Mouse (Mus musculus): Measurements from ENCODE around the gene Helq. TPM values are rescaled to one million over a fixed set of nuclear protein-coding genes. Genes with fewer than 3 reads are reported as not detected.

The Helq gene
- total RNA-seq, 1 experiment = 30.1 TPM

GRCm38 (mm10) chr5:100822826-100823225 is 24.4 kb upstream of the Helq start:
- Histone ChIP-seq H3K9me3 (ENCODE audit: control insufficient read depth, insufficient read depth, low read depth, low read length) (no peaks in the 10 kb centered on the region), H3K9ac (ENCODE audit: insufficient read depth, low read depth, low read length, poor library complexity, severe bottlenecking) (no peak overlapping the region), H3K4me1 (ENCODE audit: control insufficient read depth in 2 of 2, insufficient read depth in 2 of 2, low read length in 2 of 2, poor library complexity in 1 of 2) (peaks cover 0 to 5% of the 10 kb centered on the region in 2 experiments; a peak in 1 of 4 replicates), H3K4me3 (ENCODE audit: insufficient read depth in 1 of 2, low read depth in 1 of 2, low read length in 2 of 2, poor library complexity in 1 of 2, severe bottlenecking in 1 of 2) (no peak overlapping the region), H3K27ac (ENCODE audit: insufficient read depth, low read depth, low read length, poor library complexity, severe bottlenecking) (no peak overlapping the region), H3K36me3 (ENCODE audit: control insufficient read depth, insufficient read depth, low read length, poor library complexity, severe bottlenecking) (peaks cover 3% of the 10 kb centered on the region; the same call in 1 of the 2 replicates)
- TF ChIP-seq HCFC1 (IDR thresholded peaks at IDR 0.05; ENCODE audit: borderline replicate concordance, insufficient read depth, low read length) (no peak), MAFK (IDR thresholded peaks at IDR 0.05; ENCODE audit: insufficient read depth, low read depth, low read length) (no peak), CHD2 (IDR thresholded peaks at IDR 0.05; ENCODE audit: low read depth, low read length) (no peak), ZNF384 (IDR thresholded peaks at IDR 0.05; ENCODE audit: low read depth, low read length) (no peak), ZC3H11A (IDR thresholded peaks at IDR 0.05; ENCODE audit: borderline replicate concordance, low read depth, low read length) (no peak)
- DNase-seq (ENCODE audit: low read depth, low spot score) = no peak
- in situ Hi-C loops (cut with MboI; ENCODE audit: low sequenced_read_pairs in 2 of 2, unreplicated experiment in 2 of 2) = loop anchor here (5.0 to 10.0 kb wide), 2 partner anchors 89 to 92 kb away; no protein-coding TSS in a partner anchor

- no peak for TF ChIP-seq CHD2 (IDR thresholded peaks at IDR 0.05; ENCODE audit: low read depth, low read length)
- TF ChIP-seq ZC3H11A (IDR thresholded peaks at IDR 0.05; ENCODE audit: borderline replicate concordance, low read depth, low read length) = no peak
- TF ChIP-seq MAFK (IDR thresholded peaks at IDR 0.05; ENCODE audit: insufficient read depth, low read depth, low read length) = no peak
- no peak for TF ChIP-seq HCFC1 (IDR thresholded peaks at IDR 0.05; ENCODE audit: borderline replicate concordance, insufficient read depth, low read length)
- TF ChIP-seq ZNF384 (IDR thresholded peaks at IDR 0.05; ENCODE audit: low read depth, low read length) = no peak
- peaks cover 0 to 5% of the 10 kb centered on the region in 2 experiments; a peak in 1 of 4 replicates for H3K4me1 ChIP-seq (ENCODE audit: control insufficient read depth in 2 of 2, insufficient read depth in 2 of 2, low read length in 2 of 2, poor library complexity in 1 of 2)
- no peaks in the 10 kb centered on the region for H3K9me3 ChIP-seq (ENCODE audit: control insufficient read depth, insufficient read depth, low read depth, low read length)
- H3K9ac ChIP-seq (ENCODE audit: insufficient read depth, low read depth, low read length, poor library complexity, severe bottlenecking) = no peak overlapping the region
- in situ Hi-C loops (cut with MboI; ENCODE audit: low sequenced_read_pairs in 2 of 2, unreplicated experiment in 2 of 2) = loop anchor here (5.0 to 10.0 kb wide), 2 partner anchors 91 to 93 kb away; no protein-coding TSS in a partner anchor
- peaks cover 3% of the 10 kb centered on the region; the same call in 1 of the 2 replicates for H3K36me3 ChIP-seq (ENCODE audit: control insufficient read depth, insufficient read depth, low read length, poor library complexity, severe bottlenecking)
- H3K4me3 ChIP-seq (ENCODE audit: insufficient read depth in 1 of 2, low read depth in 1 of 2, low read length in 2 of 2, poor library complexity in 1 of 2, severe bottlenecking in 1 of 2) = peak overlapping the region in 1 of 2 experiments; percentile 98; a peak in 2 of 4 replicates
- DNase-seq (ENCODE audit: low read depth, low spot score) = no peak
- no peak overlapping the region for H3K27ac ChIP-seq (ENCODE audit: insufficient read depth, low read depth, low read length, poor library complexity, severe bottlenecking)
Measured at GRCm38 (mm10) chr5:100821375-100821774, 23.0 kb upstream of the Helq start.

- Histone ChIP-seq H3K27ac (ENCODE audit: insufficient read depth, low read depth, low read length, poor library complexity, severe bottlenecking) (no peak within 1 kb of the TSS; the same call in 1 of the 2 replicates), H3K36me3 (ENCODE audit: control insufficient read depth, insufficient read depth, low read length, poor library complexity, severe bottlenecking) (peaks cover 3% of the 10 kb centered on the region; the same call in 1 of the 2 replicates), H3K9me3 (ENCODE audit: control insufficient read depth, insufficient read depth, low read depth, low read length) (no peaks in the 10 kb centered on the region), H3K4me1 (ENCODE audit: control insufficient read depth in 2 of 2, insufficient read depth in 2 of 2, low read length in 2 of 2, poor library complexity in 1 of 2) (peaks cover 0 to 5% of the 10 kb centered on the region in 2 experiments; a peak in 1 of 4 replicates), H3K9ac (ENCODE audit: insufficient read depth, low read depth, low read length, poor library complexity, severe bottlenecking) (peak within 1 kb of the TSS; percentile 98), H3K4me3 (ENCODE audit: insufficient read depth in 1 of 2, low read depth in 1 of 2, low read length in 2 of 2, poor library complexity in 1 of 2, severe bottlenecking in 1 of 2) (peak within 1 kb of the TSS; percentile 86 to 98)
- peak; percentile 75 for DNase-seq (ENCODE audit: low read depth, low spot score)
- TF ChIP-seq HCFC1 (IDR thresholded peaks at IDR 0.05; ENCODE audit: borderline replicate concordance, insufficient read depth, low read length) = 0 out of 2 replicates have a peak, but pooled peaks have one; percentile 28
- no peak for TF ChIP-seq MAFK (IDR thresholded peaks at IDR 0.05; ENCODE audit: insufficient read depth, low read depth, low read length)
- in situ Hi-C loops (cut with MboI; ENCODE audit: low sequenced_read_pairs in 2 of 2, unreplicated experiment in 2 of 2) = loop anchor here (5.0 to 10.0 kb wide), 2 partner anchors 92 to 94 kb away; no protein-coding TSS in a partner anchor
Measured at GRCm38 (mm10) chr5:100820483-100821184, 22.2 kb upstream of the Helq start, which contains the start of gene Abraxas1. Abraxas1 (minus strand) TSS chr5:100820965.

GRCm38 (mm10) chr5:100819568-100820480 is 21.4 kb upstream of the Helq start:
- Histone ChIP-seq H3K4me1 (ENCODE audit: control insufficient read depth in 2 of 2, insufficient read depth in 2 of 2, low read length in 2 of 2, poor library complexity in 1 of 2) (peaks cover 0 to 5% of the 10 kb centered on the region in 2 experiments; a peak in 1 of 4 replicates), H3K4me3 (ENCODE audit: insufficient read depth in 1 of 2, low read depth in 1 of 2, low read length in 2 of 2, poor library complexity in 1 of 2, severe bottlenecking in 1 of 2) (peak overlapping the region; percentile 86 to 98), H3K9me3 (ENCODE audit: control insufficient read depth, insufficient read depth, low read depth, low read length) (no peaks in the 10 kb centered on the region), H3K9ac (ENCODE audit: insufficient read depth, low read depth, low read length, poor library complexity, severe bottlenecking) (peak overlapping the region; percentile 98), H3K27ac (ENCODE audit: insufficient read depth, low read depth, low read length, poor library complexity, severe bottlenecking) (no peak overlapping the region), H3K36me3 (ENCODE audit: control insufficient read depth, insufficient read depth, low read length, poor library complexity, severe bottlenecking) (peaks cover 3% of the 10 kb centered on the region; the same call in 1 of the 2 replicates)
- TF ChIP-seq HCFC1 (IDR thresholded peaks at IDR 0.05; ENCODE audit: borderline replicate concordance, insufficient read depth, low read length) (no peak), CHD2 (IDR thresholded peaks at IDR 0.05; ENCODE audit: low read depth, low read length) (no peak), MAFK (IDR thresholded peaks at IDR 0.05; ENCODE audit: insufficient read depth, low read depth, low read length) (no peak), ZC3H11A (IDR thresholded peaks at IDR 0.05; ENCODE audit: borderline replicate concordance, low read depth, low read length) (no peak), ZNF384 (IDR thresholded peaks at IDR 0.05; ENCODE audit: low read depth, low read length) (no peak)
- DNase-seq (ENCODE audit: low read depth, low spot score) = no peak
- in situ Hi-C loops (cut with MboI; ENCODE audit: low sequenced_read_pairs in 2 of 2, unreplicated experiment in 2 of 2) = loop anchor here (5.0 to 10.0 kb wide), 2 partner anchors 92 to 95 kb away; no protein-coding TSS in a partner anchor
